In genomic region chr4:32569995-32570938, GRCm38 (mm10) we compare ENCODE assay signal across 8 mouse cellular contexts. TPM values are rescaled to one million over a fixed set of nuclear protein-coding genes. Genes with fewer than 3 reads are reported as not detected.
DNase-seq lines count a peak whose midpoint lies in the region; ATAC-seq and TF ChIP-seq lines count a peak whose summit lies in the region.

No protein-coding gene starts in this region.

- H3K27me3 ChIP-seq in forebrain, embryonic 14.5 days (replicated peaks; ENCODE audit: control insufficient read depth, insufficient read depth, low read length) = no peaks in the 10 kb centered on the region
- H3K27me3 ChIP-seq in midbrain, embryonic 11.5 days (ENCODE audit: control insufficient read depth, insufficient read depth, low read length) = no peaks in the 10 kb centered on the region

- H3K4me3 ChIP-seq in bone marrow macrophage, adult 2 months (ENCODE audit: insufficient read depth, low read length) = peak overlapping the region; percentile 43
- H3K4me3 ChIP-seq in forebrain, embryonic 14.5 days (ENCODE audit: low read depth, low read length) = no peak overlapping the region
- H3K4me3 ChIP-seq in midbrain, embryonic 11.5 days (ENCODE audit: low read depth, low read length) = no peak overlapping the region

- H3K4me2 ChIP-seq in forebrain, embryonic 14.5 days (ENCODE audit: low read length) = peak overlapping the region; percentile 14; the same call in 1 of the 2 replicates
- 0 out of 2 replicates have a peak overlapping the region, but pooled peaks have one; percentile 9 for H3K4me2 ChIP-seq in midbrain, embryonic 11.5 days

- peak overlapping the region; percentile 97 for H3K27ac ChIP-seq in bone marrow macrophage, adult 2 months (ENCODE audit: insufficient read depth, low read depth, low read length)
- peak overlapping the region; percentile 40; the same call in 1 of the 2 replicates for H3K27ac ChIP-seq in forebrain, embryonic 14.5 days (ENCODE audit: low read depth, low read length)
- no peak overlapping the region; the same call in 1 of the 2 replicates for H3K27ac ChIP-seq in midbrain, embryonic 11.5 days (ENCODE audit: low read depth, low read length)

- ATAC-seq in forebrain, embryonic 14.5 days = peak; percentile 65
- ATAC-seq in midbrain, embryonic 11.5 days (ENCODE audit: low FRiP score) = peak; percentile 73
- ATAC-seq in inflammation-experienced regulatory T-cells, adult 6 months = no peak

- DNase-seq in heart, adult 9 months (ENCODE audit: low spot score in 2 of 2) = peak; percentile 35 to 42
- DNase-seq in heart, postnatal 14 days = no peak
- peak; percentile 73 for DNase-seq in forebrain, embryonic 14.5 days (ENCODE audit: low spot score)
- peak; percentile 28 to 58 for DNase-seq in left cerebral cortex, postnatal 10 days (ENCODE audit: extremely low spot score in 1 of 2, low spot score in 2 of 2)
- peak; percentile 88 for DNase-seq in midbrain, embryonic 11.5 days (ENCODE audit: low spot score, missing footprints)
- no peak for DNase-seq in ovary, postnatal 36 days (ENCODE audit: low spot score)

- no peak for TF ChIP-seq POLR2A in bone marrow macrophage, adult 2 months (IDR thresholded peaks at IDR 0.05; ENCODE audit: borderline replicate concordance, low read depth, low read length)

- peaks cover 3% of the 10 kb centered on the region for H3K36me3 ChIP-seq in forebrain, embryonic 14.5 days (ENCODE audit: control insufficient read depth, insufficient read depth, low read length)
- no peaks in the 10 kb centered on the region; the same call in 1 of the 2 replicates for H3K36me3 ChIP-seq in midbrain, embryonic 11.5 days (ENCODE audit: control insufficient read depth, insufficient read depth, low read length)

- WGBS in forebrain, embryonic 14.5 days = 37% methylated on average over 17 of the region's 17 CpGs
- WGBS in midbrain, embryonic 11.5 days = 41% methylated on average over 17 of the region's 17 CpGs

- 0 out of 2 replicates have a peak, but pooled peaks have one; percentile 6 for TF ChIP-seq CTCF in bone marrow macrophage, adult 2 months (IDR thresholded peaks at IDR 0.05; ENCODE audit: low read depth, low read length)

- no peaks in the 10 kb centered on the region for H3K9me3 ChIP-seq in forebrain, embryonic 14.5 days (replicated peaks; ENCODE audit: control insufficient read depth, low read length)
- no peaks in the 10 kb centered on the region for H3K9me3 ChIP-seq in midbrain, embryonic 11.5 days (ENCODE audit: control insufficient read depth, low read length)

- peaks cover 36% of the 10 kb centered on the region for H3K4me1 ChIP-seq in bone marrow macrophage, adult 2 months (ENCODE audit: control insufficient read depth, insufficient read depth, low read length)
- peaks cover 19% of the 10 kb centered on the region for H3K4me1 ChIP-seq in forebrain, embryonic 14.5 days (ENCODE audit: control insufficient read depth, insufficient read depth, low read length)
- H3K4me1 ChIP-seq in midbrain, embryonic 11.5 days (ENCODE audit: control insufficient read depth, insufficient read depth, low read length) = peaks cover 13% of the 10 kb centered on the region

- peak overlapping the region; percentile 10; the same call in 1 of the 2 replicates for H3K9ac ChIP-seq in forebrain, embryonic 14.5 days (ENCODE audit: low read length)
- peak overlapping the region; percentile 21; the same call in 1 of the 2 replicates for H3K9ac ChIP-seq in midbrain, embryonic 11.5 days (ENCODE audit: low read length)

- intact Hi-C loops in heart, postnatal 14 days (cut with DNase I) = loop anchor here (2.0 to 10.0 kb wide), 4 partner anchors 31 to 595 kb away; partner anchors contain the start of gene Bach2
- intact Hi-C loops in left cerebral cortex, postnatal 10 days (cut with DNase I) = loop anchor here (2.0 to 5.0 kb wide), 2 partner anchors 323 to 515 kb away; no protein-coding TSS in a partner anchor

RNA-seq across cellular contexts. Expression of gene Gja10, which starts 32.3 kb away (rescaled TPM):
- total RNA-seq in heart, postnatal 14 days (2021) = not detected
- not detected in 2 replicates for polyA plus RNA-seq in bone marrow macrophage, adult 2 months (2012; ENCODE audit: insufficient read depth, insufficient read length, missing spikeins)
- polyA plus RNA-seq in forebrain, embryonic 14.5 days (2014; fragmentation: Nextera tagmentation; extraction: Ambion mirVana) = not detected in 2 replicates
- total RNA-seq in left cerebral cortex, postnatal 10 days (2021) = not detected
- 0.11 TPM in 1 of 2 replicates, not detected in the other for polyA plus RNA-seq in midbrain, embryonic 11.5 days (2014; fragmentation: Nextera tagmentation; extraction: Ambion mirVana)
- not detected for polyA plus RNA-seq in inflammation-experienced regulatory T-cells, adult 6 months (2017; shearing (Covaris generic))

RNA-seq across cellular contexts. Expression of gene Casp8ap2, which starts 45.0 kb away (rescaled TPM):
- 1 to 10 TPM; 6.3 to 6.4 TPM for total RNA-seq in heart, postnatal 14 days (2021)
- 10.5 and 11.3 TPM in 2 replicates for polyA plus RNA-seq in bone marrow macrophage, adult 2 months (2012; ENCODE audit: insufficient read depth, insufficient read length, missing spikeins)
- 48.9 and 53.0 TPM in 2 replicates for polyA plus RNA-seq in forebrain, embryonic 14.5 days (2014; fragmentation: Nextera tagmentation; extraction: Ambion mirVana)
- 1 to 10 TPM; 9.2 to 10.0 TPM for total RNA-seq in left cerebral cortex, postnatal 10 days (2021)
- 68.7 and 80.1 TPM in 2 replicates for polyA plus RNA-seq in midbrain, embryonic 11.5 days (2014; fragmentation: Nextera tagmentation; extraction: Ambion mirVana)
- polyA plus RNA-seq in inflammation-experienced regulatory T-cells, adult 6 months (2017; shearing (Covaris generic)) = 10 to 100 TPM; 37.4 to 47.1 (median 46.6) TPM

Comparison
In these comparisons a context has a peak if more than half of its experiments do, and no peak if none do; other contexts are left out.
1. DNase-seq: peak in heart, adult 9 months (2 of 2), forebrain, embryonic 14.5 days (single experiment), left cerebral cortex, postnatal 10 days (2 of 2) and midbrain, embryonic 11.5 days (single experiment); none in heart, postnatal 14 days (0 of 2) and ovary, postnatal 36 days (single experiment).